Mouse (Mus musculus) subcutaneous adipose tissue, adult 2 months (tissue): ENCODE data around the gene Rgs13. TPM values are rescaled to one million over a fixed set of nuclear protein-coding genes. Genes with fewer than 3 reads are reported as not detected.

Source experiments
- polyA plus RNA-seq: library from polyadenylated mRNA; depleted of rRNA; stranded (reverse); fragments of >200 nt; gene quantifications from 2 replicates; pipeline ENCODE4 v1.2.3, GENCODE M21; 2012; ENCODE audit warnings: low replicate concordance; rRNA removed

The Rgs13 gene
- polyA plus RNA-seq = not detected in 2 replicates

DNA sequence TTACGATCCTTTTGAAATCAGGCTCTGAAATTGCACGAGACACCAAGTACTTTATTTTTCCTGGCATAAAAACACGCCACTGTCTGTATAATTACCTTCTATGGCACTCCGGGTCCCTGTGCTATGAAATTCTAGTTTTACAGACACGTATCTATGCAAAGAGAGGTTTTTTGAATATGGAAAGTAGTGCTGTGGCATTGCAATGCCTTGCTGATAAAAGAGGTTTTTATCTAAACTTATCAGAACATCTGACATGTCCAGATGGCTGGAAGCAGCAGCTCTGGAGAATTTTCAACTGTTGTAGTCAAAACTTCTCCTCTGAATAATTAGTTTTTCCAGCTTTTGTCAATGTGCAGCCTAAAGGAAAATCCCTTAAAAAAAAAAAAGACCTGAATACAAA is at the start of gene Rgs13:
TSS of gene Rgs13 (minus strand) at position 207 of the 400 bp plus-strand sequence.

Other genes starting within 250 kb of the Rgs13 start
- 3.9 and 19.3 TPM in 2 replicates for gene Rgs2, start 173.2 kb downstream of the Rgs13 start, polyA plus RNA-seq
- gene Rgs1, start 71.9 kb upstream of the Rgs13 start, polyA plus RNA-seq = 0.34 and 0.68 TPM in 2 replicates